Mouse (Mus musculus): Measurements from ENCODE around the gene Olfr1153. TPM values are rescaled to one million over a fixed set of nuclear protein-coding genes. Genes with fewer than 3 reads are reported as not detected.

Olfr1153 gene
- polyA plus RNA-seq (2014; fragmentation: Illumina TruSeq; extraction: RNeasy Lipid Tissue Mini Kit (QIAGEN cat#74804); ENCODE audit: low read depth, low replicate concordance), result 0.15 TPM

GRCm38 (mm10) chr2:87894662-87895061, at the start of gene Olfr1153:
Olfr1153 (plus strand) TSS chr2:87894962.

GRCm38 (mm10) chr2:87855562-87855961, 39.2 kb upstream of the Olfr1153 start, which contains the start of gene Olfr1151:
Olfr1151 (plus strand) TSS chr2:87855862.

GRCm38 (mm10) chr2:87866192-87866591, 28.6 kb upstream of the Olfr1153 start, which contains the start of gene Olfr1152:
Olfr1152 (plus strand) TSS chr2:87866492.

GRCm38 (mm10) chr2:87905066-87905465, 10.3 kb downstream of the Olfr1153 start, which contains the start of gene Olfr1154:
Olfr1154 (minus strand) TSS chr2:87905166.

GRCm38 (mm10) chr2:87945037-87945436, 50.3 kb downstream of the Olfr1153 start, which contains the start of gene Olfr1155:
Olfr1155 (minus strand) TSS chr2:87945137.

Other genes starting within 250 kb of the Olfr1153 start
- not detected for gene Olfr1133, start 247.6 kb upstream of the Olfr1153 start, polyA plus RNA-seq (2014; fragmentation: Illumina TruSeq; extraction: RNeasy Lipid Tissue Mini Kit (QIAGEN cat#74804); ENCODE audit: low read depth, low replicate concordance)
- not detected for gene Olfr1134, start 236.5 kb upstream of the Olfr1153 start, polyA plus RNA-seq (2014; fragmentation: Illumina TruSeq; extraction: RNeasy Lipid Tissue Mini Kit (QIAGEN cat#74804); ENCODE audit: low read depth, low replicate concordance)
- gene Olfr1135, start 221.3 kb upstream of the Olfr1153 start, polyA plus RNA-seq (2014; fragmentation: Illumina TruSeq; extraction: RNeasy Lipid Tissue Mini Kit (QIAGEN cat#74804); ENCODE audit: low read depth, low replicate concordance), result not detected
- not detected for gene Olfr1136, start 201.0 kb upstream of the Olfr1153 start, polyA plus RNA-seq (2014; fragmentation: Illumina TruSeq; extraction: RNeasy Lipid Tissue Mini Kit (QIAGEN cat#74804); ENCODE audit: low read depth, low replicate concordance)
- gene Olfr1137, start 181.8 kb upstream of the Olfr1153 start, polyA plus RNA-seq (2014; fragmentation: Illumina TruSeq; extraction: RNeasy Lipid Tissue Mini Kit (QIAGEN cat#74804); ENCODE audit: low read depth, low replicate concordance), result not detected
- not detected for gene Olfr1138, start 155.0 kb upstream of the Olfr1153 start, polyA plus RNA-seq (2014; fragmentation: Illumina TruSeq; extraction: RNeasy Lipid Tissue Mini Kit (QIAGEN cat#74804); ENCODE audit: low read depth, low replicate concordance)
- not detected for gene Olfr1140, start 151.2 kb upstream of the Olfr1153 start, polyA plus RNA-seq (2014; fragmentation: Illumina TruSeq; extraction: RNeasy Lipid Tissue Mini Kit (QIAGEN cat#74804); ENCODE audit: low read depth, low replicate concordance)
- not detected for gene Olfr1141, start 141.0 kb upstream of the Olfr1153 start, polyA plus RNA-seq (2014; fragmentation: Illumina TruSeq; extraction: RNeasy Lipid Tissue Mini Kit (QIAGEN cat#74804); ENCODE audit: low read depth, low replicate concordance)
- not detected for gene Olfr152, start 115.5 kb upstream of the Olfr1153 start, polyA plus RNA-seq (2014; fragmentation: Illumina TruSeq; extraction: RNeasy Lipid Tissue Mini Kit (QIAGEN cat#74804); ENCODE audit: low read depth, low replicate concordance)
- gene Olfr1143, start 94.4 kb upstream of the Olfr1153 start, polyA plus RNA-seq (2014; fragmentation: Illumina TruSeq; extraction: RNeasy Lipid Tissue Mini Kit (QIAGEN cat#74804); ENCODE audit: low read depth, low replicate concordance), result not detected
- not detected for gene Olfr1145, start 85.1 kb upstream of the Olfr1153 start, polyA plus RNA-seq (2014; fragmentation: Illumina TruSeq; extraction: RNeasy Lipid Tissue Mini Kit (QIAGEN cat#74804); ENCODE audit: low read depth, low replicate concordance)
- not detected for gene Olfr1148, start 64.4 kb upstream of the Olfr1153 start, polyA plus RNA-seq (2014; fragmentation: Illumina TruSeq; extraction: RNeasy Lipid Tissue Mini Kit (QIAGEN cat#74804); ENCODE audit: low read depth, low replicate concordance)
- not detected for gene Olfr1150-ps1, start 51.0 kb upstream of the Olfr1153 start, polyA plus RNA-seq (2014; fragmentation: Illumina TruSeq; extraction: RNeasy Lipid Tissue Mini Kit (QIAGEN cat#74804); ENCODE audit: low read depth, low replicate concordance)
- gene Olfr1151, start 39.1 kb upstream of the Olfr1153 start, polyA plus RNA-seq (2014; fragmentation: Illumina TruSeq; extraction: RNeasy Lipid Tissue Mini Kit (QIAGEN cat#74804); ENCODE audit: low read depth, low replicate concordance), result not detected
- 0.06 TPM for gene Olfr1152, start 28.5 kb upstream of the Olfr1153 start, polyA plus RNA-seq (2014; fragmentation: Illumina TruSeq; extraction: RNeasy Lipid Tissue Mini Kit (QIAGEN cat#74804); ENCODE audit: low read depth, low replicate concordance)
- gene Olfr1154, start 10.2 kb downstream of the Olfr1153 start, polyA plus RNA-seq (2014; fragmentation: Illumina TruSeq; extraction: RNeasy Lipid Tissue Mini Kit (QIAGEN cat#74804); ENCODE audit: low read depth, low replicate concordance), result not detected
- gene Olfr1155, start 50.2 kb downstream of the Olfr1153 start, polyA plus RNA-seq (2014; fragmentation: Illumina TruSeq; extraction: RNeasy Lipid Tissue Mini Kit (QIAGEN cat#74804); ENCODE audit: low read depth, low replicate concordance), result not detected
- gene Olfr1156, start 58.1 kb downstream of the Olfr1153 start, polyA plus RNA-seq (2014; fragmentation: Illumina TruSeq; extraction: RNeasy Lipid Tissue Mini Kit (QIAGEN cat#74804); ENCODE audit: low read depth, low replicate concordance), result not detected
- not detected for gene Olfr1157, start 73.3 kb downstream of the Olfr1153 start, polyA plus RNA-seq (2014; fragmentation: Illumina TruSeq; extraction: RNeasy Lipid Tissue Mini Kit (QIAGEN cat#74804); ENCODE audit: low read depth, low replicate concordance)
- not detected for gene Olfr74, start 79.7 kb downstream of the Olfr1153 start, polyA plus RNA-seq (2014; fragmentation: Illumina TruSeq; extraction: RNeasy Lipid Tissue Mini Kit (QIAGEN cat#74804); ENCODE audit: low read depth, low replicate concordance)
- gene Olfr1158, start 95.2 kb downstream of the Olfr1153 start, polyA plus RNA-seq (2014; fragmentation: Illumina TruSeq; extraction: RNeasy Lipid Tissue Mini Kit (QIAGEN cat#74804); ENCODE audit: low read depth, low replicate concordance), result not detected
- gene Olfr1160, start 113.3 kb downstream of the Olfr1153 start, polyA plus RNA-seq (2014; fragmentation: Illumina TruSeq; extraction: RNeasy Lipid Tissue Mini Kit (QIAGEN cat#74804); ENCODE audit: low read depth, low replicate concordance), result not detected
- not detected for gene Olfr1161, start 127.8 kb downstream of the Olfr1153 start, polyA plus RNA-seq (2014; fragmentation: Illumina TruSeq; extraction: RNeasy Lipid Tissue Mini Kit (QIAGEN cat#74804); ENCODE audit: low read depth, low replicate concordance)
- gene Olfr73, start 142.7 kb downstream of the Olfr1153 start, polyA plus RNA-seq (2014; fragmentation: Illumina TruSeq; extraction: RNeasy Lipid Tissue Mini Kit (QIAGEN cat#74804); ENCODE audit: low read depth, low replicate concordance), result not detected
- gene Olfr1162, start 156.2 kb downstream of the Olfr1153 start, polyA plus RNA-seq (2014; fragmentation: Illumina TruSeq; extraction: RNeasy Lipid Tissue Mini Kit (QIAGEN cat#74804); ENCODE audit: low read depth, low replicate concordance), result not detected
- not detected for gene Olfr1163, start 176.9 kb downstream of the Olfr1153 start, polyA plus RNA-seq (2014; fragmentation: Illumina TruSeq; extraction: RNeasy Lipid Tissue Mini Kit (QIAGEN cat#74804); ENCODE audit: low read depth, low replicate concordance)
- not detected for gene Olfr1164, start 199.0 kb downstream of the Olfr1153 start, polyA plus RNA-seq (2014; fragmentation: Illumina TruSeq; extraction: RNeasy Lipid Tissue Mini Kit (QIAGEN cat#74804); ENCODE audit: low read depth, low replicate concordance)
- gene Olfr1166, start 233.3 kb downstream of the Olfr1153 start, polyA plus RNA-seq (2014; fragmentation: Illumina TruSeq; extraction: RNeasy Lipid Tissue Mini Kit (QIAGEN cat#74804); ENCODE audit: low read depth, low replicate concordance), result not detected

Measured in testis, adult 10 weeks (tissue).